Mouse (Mus musculus): ENCODE measurements at regions not wholly inside any gene's neighbourhood (a gene's known extent, or its start where the extent isn't known, plus 50 kb on each side); places are given as distances from the start of the nearest gene placed in this dataset.
"Not testable (repeated sequence)": the region's sequence is repeated elsewhere in the genome, so short reads cannot be mapped to it uniquely, and the experiment has no call there.

DNA sequence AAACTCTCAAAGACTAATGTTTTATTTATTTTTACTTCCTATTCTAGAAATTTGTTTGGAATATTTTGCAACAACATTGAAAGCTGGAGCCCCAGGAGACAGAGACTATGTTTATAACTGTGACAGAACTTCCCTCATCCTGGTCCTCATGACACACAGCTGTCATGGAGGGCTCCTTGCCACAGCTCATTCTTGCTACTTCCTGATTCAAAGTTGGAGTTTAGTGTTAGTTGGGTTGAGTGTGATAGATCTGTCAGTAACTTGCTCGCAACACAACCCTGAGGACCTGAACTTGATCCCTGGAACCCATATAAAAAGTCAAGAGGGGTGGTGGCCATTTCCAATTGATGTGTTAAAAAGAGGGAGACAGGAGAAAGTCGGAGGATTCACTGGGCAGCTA, 328.3 kb upstream of the Nox3 start:
- Histone ChIP-seq H3K4me3 (replicated peaks; ENCODE audit: insufficient read depth, low read depth, low read length) (no peak overlapping the region), H3K27ac (ENCODE audit: insufficient read depth, low read length) (no peak overlapping the region), H3K27me3 (ENCODE audit: control insufficient read depth, insufficient read depth, low read length) (no peaks in the 10 kb centered on the region), H3K4me1 (ENCODE audit: control insufficient read depth, insufficient read depth, low read length) (no peaks in the 10 kb centered on the region)
- no peak for TF ChIP-seq CTCF (IDR thresholded peaks at IDR 0.05; ENCODE audit: borderline replicate concordance, insufficient read depth, low read depth, low read length)
- TF ChIP-seq POLR2A (IDR thresholded peaks at IDR 0.05; ENCODE audit: borderline replicate concordance, insufficient read depth, low read length): no peak
- no peak for DNase-seq
- 87% methylated on average over 2 of the region's 2 CpGs for WGBS

DNA sequence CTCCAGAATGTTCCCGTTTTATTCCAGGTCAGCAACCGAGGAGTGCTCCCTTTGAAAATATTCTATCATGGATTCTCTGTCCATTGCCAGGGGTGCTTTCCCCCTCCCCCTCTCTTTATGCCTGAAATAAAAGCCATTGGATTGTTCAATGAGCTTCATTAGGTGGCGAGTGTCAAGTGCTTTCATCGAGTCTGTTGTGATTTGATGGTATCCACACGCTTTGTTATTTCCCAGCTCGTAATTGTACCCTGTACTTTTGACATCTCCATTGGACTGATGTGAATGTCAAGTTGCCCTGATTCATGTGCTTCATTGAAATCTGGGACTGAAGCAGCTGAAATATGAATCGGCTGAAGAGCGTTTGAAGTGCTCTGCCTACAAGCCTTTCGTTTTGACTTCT, 333.1 kb upstream of the Nox3 start:
- no peaks in the 10 kb centered on the region for H3K4me1 ChIP-seq (ENCODE audit: control insufficient read depth, insufficient read depth, low read length)
- H3K27me3 ChIP-seq (ENCODE audit: control insufficient read depth, insufficient read depth, low read length): no peaks in the 10 kb centered on the region
- H3K27ac ChIP-seq (ENCODE audit: insufficient read depth, low read length): no peak overlapping the region
- no peak for TF ChIP-seq CTCF (IDR thresholded peaks at IDR 0.05; ENCODE audit: borderline replicate concordance, insufficient read depth, low read depth, low read length)
- TF ChIP-seq POLR2A (IDR thresholded peaks at IDR 0.05; ENCODE audit: borderline replicate concordance, insufficient read depth, low read length): no peak
- no peak for DNase-seq
- no peak overlapping the region for H3K4me3 ChIP-seq (replicated peaks; ENCODE audit: insufficient read depth, low read depth, low read length)
- WGBS: 57% methylated on average over 9 of the region's 9 CpGs

DNA sequence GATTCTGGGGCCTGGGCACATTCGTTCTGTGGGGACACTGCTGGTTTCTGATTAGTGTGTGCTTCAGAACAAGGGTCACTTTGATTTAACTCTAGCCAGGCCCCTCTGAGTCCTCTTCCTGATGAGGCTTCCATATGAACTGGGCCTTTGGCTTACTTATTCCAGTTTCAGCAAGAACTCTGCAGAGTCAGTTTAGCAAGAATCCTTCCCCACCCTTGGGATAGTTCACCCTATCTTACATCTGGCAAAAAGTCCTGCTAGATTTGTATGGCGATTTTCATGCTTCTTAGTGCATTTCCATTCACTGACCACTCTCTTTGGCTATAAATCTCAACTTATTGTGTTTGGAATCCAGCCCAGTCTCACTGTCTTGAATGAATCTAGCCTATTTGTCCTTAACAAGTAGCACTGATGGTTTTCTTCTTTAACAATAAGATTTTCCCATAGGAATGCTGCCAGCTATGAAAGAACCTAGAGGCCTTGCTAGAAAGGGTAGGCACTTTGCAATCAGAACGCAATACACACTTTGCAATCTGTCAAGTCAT, 338.8 kb upstream of the Nox3 start:
- no peaks in the 10 kb centered on the region for H3K27me3 ChIP-seq (ENCODE audit: control insufficient read depth, insufficient read depth, low read length)
- WGBS: 53% methylated on average over 3 of the region's 3 CpGs
- no peak for DNase-seq
- H3K4me1 ChIP-seq (ENCODE audit: control insufficient read depth, insufficient read depth, low read length): no peaks in the 10 kb centered on the region
- TF ChIP-seq POLR2A (IDR thresholded peaks at IDR 0.05; ENCODE audit: borderline replicate concordance, insufficient read depth, low read length) (no peak), CTCF (IDR thresholded peaks at IDR 0.05; ENCODE audit: borderline replicate concordance, insufficient read depth, low read depth, low read length) (no peak)
- no peak overlapping the region for H3K27ac ChIP-seq (ENCODE audit: insufficient read depth, low read length)
- no peak overlapping the region for H3K4me3 ChIP-seq (replicated peaks; ENCODE audit: insufficient read depth, low read depth, low read length)

DNA sequence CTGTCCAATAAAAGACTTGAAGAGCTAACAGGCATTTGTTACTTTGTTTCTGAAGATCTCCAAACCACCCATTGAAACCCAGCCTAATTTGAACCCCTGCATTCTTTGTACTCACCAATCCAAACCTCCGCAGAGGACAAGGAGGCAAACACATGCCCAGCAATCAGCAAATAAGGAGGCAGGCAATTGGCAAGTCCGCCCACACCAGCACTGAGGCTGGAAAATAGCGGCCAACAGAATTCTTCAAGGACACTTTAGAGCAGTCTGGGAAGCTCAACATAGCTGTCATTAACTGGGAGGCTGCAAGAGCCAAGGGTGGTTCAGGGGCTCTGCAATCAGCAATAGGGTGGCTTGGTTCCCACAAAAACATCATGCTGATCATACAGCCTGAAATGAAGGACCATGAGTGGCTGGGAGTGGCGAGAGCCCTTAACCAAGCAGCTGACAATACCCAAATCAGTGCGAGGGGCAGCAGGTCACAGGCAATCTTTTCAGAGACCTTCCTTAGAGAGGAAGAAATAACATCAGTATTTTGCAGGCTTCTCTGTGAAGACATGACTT, 344.1 kb upstream of the Nox3 start:
- TF ChIP-seq POLR2A (IDR thresholded peaks at IDR 0.05; ENCODE audit: borderline replicate concordance, insufficient read depth, low read length) (no peak), CTCF (IDR thresholded peaks at IDR 0.05; ENCODE audit: borderline replicate concordance, insufficient read depth, low read depth, low read length) (no peak)
- H3K27ac ChIP-seq (ENCODE audit: insufficient read depth, low read length): no peak overlapping the region
- 19% methylated on average over 5 of the region's 5 CpGs for WGBS
- no peaks in the 10 kb centered on the region for H3K4me1 ChIP-seq (ENCODE audit: control insufficient read depth, insufficient read depth, low read length)
- H3K27me3 ChIP-seq (ENCODE audit: control insufficient read depth, insufficient read depth, low read length): no peaks in the 10 kb centered on the region
- DNase-seq: no peak
- no peak overlapping the region for H3K4me3 ChIP-seq (replicated peaks; ENCODE audit: insufficient read depth, low read depth, low read length)

DNA sequence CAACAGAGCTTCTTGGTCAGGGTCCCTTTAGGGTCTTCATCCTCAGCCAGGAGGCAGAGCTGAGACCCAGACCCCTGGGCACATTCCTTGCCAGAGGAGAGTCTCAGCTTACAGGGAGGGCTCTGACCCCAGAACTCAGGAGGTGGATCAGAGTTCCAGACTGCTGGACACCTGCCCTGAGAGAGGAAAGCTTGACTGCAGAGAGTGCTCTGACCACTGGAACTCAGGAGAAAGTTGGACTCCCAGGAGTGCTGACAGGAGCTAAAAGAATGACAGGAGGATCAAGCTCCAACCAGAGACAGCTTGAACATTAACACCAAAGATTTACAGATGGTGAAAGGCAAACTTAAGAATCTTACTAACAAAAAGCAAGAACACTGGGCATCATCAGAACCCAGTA, 364.1 kb upstream of the Nox3 start:
- not testable (repeated sequence) for H3K27ac ChIP-seq (ENCODE audit: insufficient read depth, low read length); DNase-seq; H3K4me3 ChIP-seq (replicated peaks; ENCODE audit: insufficient read depth, low read depth, low read length); H3K4me1 ChIP-seq (ENCODE audit: control insufficient read depth, insufficient read depth, low read length); H3K27me3 ChIP-seq (ENCODE audit: control insufficient read depth, insufficient read depth, low read length)

DNA sequence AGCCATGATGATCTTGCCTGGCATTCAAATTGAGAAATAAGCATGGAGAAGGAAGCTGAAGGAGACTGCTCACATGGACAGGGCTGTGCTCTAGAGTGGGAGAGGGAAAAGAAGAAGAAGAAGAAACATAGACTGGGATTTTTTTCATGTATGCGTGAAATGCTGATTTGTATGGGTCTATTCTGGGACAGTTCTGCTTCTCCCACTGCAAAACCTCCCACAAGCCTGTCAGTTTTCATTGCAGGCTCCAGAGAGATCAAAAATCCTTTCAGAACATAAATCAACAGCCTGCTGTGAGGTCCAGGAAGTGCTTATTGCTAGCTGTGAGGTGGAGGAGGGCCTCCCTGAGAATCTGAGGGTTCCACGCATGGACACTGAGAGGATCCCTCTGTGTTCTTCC, 377.3 kb upstream of the Nox3 start:
- Histone ChIP-seq H3K4me3 (replicated peaks; ENCODE audit: insufficient read depth, low read depth, low read length) (no peak overlapping the region), H3K4me1 (ENCODE audit: control insufficient read depth, insufficient read depth, low read length) (no peaks in the 10 kb centered on the region), H3K27ac (ENCODE audit: insufficient read depth, low read length) (no peak overlapping the region), H3K27me3 (ENCODE audit: control insufficient read depth, insufficient read depth, low read length) (no peaks in the 10 kb centered on the region)
- no peak for TF ChIP-seq CTCF (IDR thresholded peaks at IDR 0.05; ENCODE audit: borderline replicate concordance, insufficient read depth, low read depth, low read length)
- TF ChIP-seq POLR2A (IDR thresholded peaks at IDR 0.05; ENCODE audit: borderline replicate concordance, insufficient read depth, low read length): no peak
- DNase-seq: no peak
- 37% methylated on average over 2 of the region's 2 CpGs for WGBS

DNA sequence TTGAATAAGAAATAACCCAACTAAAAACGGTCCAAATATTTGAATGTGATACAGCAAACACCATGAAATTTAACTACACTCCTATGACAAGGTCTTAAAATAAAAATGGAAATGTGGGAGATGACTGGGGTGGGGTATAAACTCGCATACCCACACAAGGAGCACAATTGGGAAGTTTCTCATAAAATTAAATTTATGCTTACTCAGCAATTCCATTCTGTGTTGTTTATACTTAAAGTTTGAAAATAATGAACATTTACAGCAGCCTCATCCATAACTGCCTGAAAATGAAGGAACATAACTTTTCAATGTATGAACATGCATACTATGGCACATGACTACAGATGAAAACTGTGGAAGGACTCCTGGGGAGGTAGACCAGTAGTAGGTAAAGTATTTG, 384.5 kb upstream of the Nox3 start:
- H3K4me3 ChIP-seq (replicated peaks; ENCODE audit: insufficient read depth, low read depth, low read length): no peak overlapping the region
- H3K4me1 ChIP-seq (ENCODE audit: control insufficient read depth, insufficient read depth, low read length): no peaks in the 10 kb centered on the region
- no peak for DNase-seq
- no peaks in the 10 kb centered on the region for H3K27me3 ChIP-seq (ENCODE audit: control insufficient read depth, insufficient read depth, low read length)
- H3K27ac ChIP-seq (ENCODE audit: insufficient read depth, low read length): no peak overlapping the region
- 78% methylated on average over 2 of the region's 2 CpGs for WGBS
- TF ChIP-seq CTCF (IDR thresholded peaks at IDR 0.05; ENCODE audit: borderline replicate concordance, insufficient read depth, low read depth, low read length) (no peak), POLR2A (IDR thresholded peaks at IDR 0.05; ENCODE audit: borderline replicate concordance, insufficient read depth, low read length) (no peak)

DNA sequence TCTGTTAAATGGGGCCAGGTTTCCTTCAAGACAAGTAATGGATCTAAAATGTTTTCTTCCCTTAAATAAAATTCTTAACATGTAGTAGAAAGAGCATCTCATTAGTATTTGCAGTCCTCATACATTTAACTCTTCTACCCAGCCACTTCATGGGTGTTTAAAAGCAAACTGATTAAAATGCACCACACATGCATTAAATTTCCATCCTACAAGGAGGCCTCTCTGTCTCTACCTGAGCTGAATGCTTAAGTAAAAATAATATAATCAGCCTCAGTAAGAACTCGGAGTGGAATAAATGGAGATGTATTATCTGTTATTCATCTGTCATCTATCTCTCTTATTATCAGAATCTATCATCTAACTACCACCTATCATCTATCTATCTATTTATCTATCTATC, 398.6 kb upstream of the Nox3 start:
- no peak for DNase-seq
- 43% methylated on average over 1 of the region's 1 CpGs for WGBS
- no peaks in the 10 kb centered on the region for H3K4me1 ChIP-seq (ENCODE audit: control insufficient read depth, insufficient read depth, low read length)
- H3K27me3 ChIP-seq (ENCODE audit: control insufficient read depth, insufficient read depth, low read length): no peaks in the 10 kb centered on the region
- no peak for TF ChIP-seq POLR2A (IDR thresholded peaks at IDR 0.05; ENCODE audit: borderline replicate concordance, insufficient read depth, low read length)
- no peak for TF ChIP-seq CTCF (IDR thresholded peaks at IDR 0.05; ENCODE audit: borderline replicate concordance, insufficient read depth, low read depth, low read length)
- H3K4me3 ChIP-seq (replicated peaks; ENCODE audit: insufficient read depth, low read depth, low read length): no peak overlapping the region
- no peak overlapping the region for H3K27ac ChIP-seq (ENCODE audit: insufficient read depth, low read length)

Data from cerebellum, adult 2 months (tissue).